Mouse (Mus musculus): ENCODE measurements at regions not wholly inside any gene's neighbourhood (a gene's known extent, or its start where the extent isn't known, plus 50 kb on each side); places are given as distances from the start of the nearest gene placed in this dataset.

DNA sequence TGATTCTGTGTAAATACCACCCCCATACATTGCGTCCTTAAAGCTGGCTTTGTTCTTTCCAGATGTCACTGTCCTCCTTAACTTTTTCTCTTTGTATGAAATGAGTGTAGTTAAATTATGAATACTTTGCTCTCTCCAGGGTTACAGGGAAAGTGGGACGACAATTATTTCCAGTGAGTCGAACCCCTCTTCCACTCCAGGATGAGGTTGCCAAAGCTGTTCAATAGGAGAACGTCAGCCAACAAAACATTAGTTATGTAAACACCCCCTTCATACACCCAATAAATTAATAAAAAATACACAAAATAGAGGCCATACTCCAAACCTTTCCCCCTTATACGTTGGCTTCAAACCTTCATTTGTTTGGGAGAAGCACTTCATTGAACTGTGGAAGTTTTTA, 335.8 kb downstream of the Ptprc start:
- TF ChIP-seq CTCF (IDR thresholded peaks at IDR 0.05; ENCODE audit: extremely low read depth, insufficient read depth, low read length) (no peak), POLR2A (IDR thresholded peaks at IDR 0.05; ENCODE audit: extremely low read depth, insufficient read depth, low read length) (no peak)

Measured in cortical plate, adult 2 months (tissue).